In genomic region chr5:36535438-36536176, GRCm38 (mm10) we compare ENCODE assay signal across 32 mouse cellular contexts. TPM values are rescaled to one million over a fixed set of nuclear protein-coding genes. Genes with fewer than 3 reads are reported as not detected.
DNase-seq lines count a peak whose midpoint lies in the region; ATAC-seq and TF ChIP-seq lines count a peak whose summit lies in the region.
"Had no signal": no experiment of that assay in that cellular context is flagged by ENCODE, and none has a peak within 500 bp of the region (broad histone marks: within the 10 kb centered on the region; RNA-seq: fewer than 3 reads in every experiment).

No protein-coding gene starts in this region.

- TF ChIP-seq EP300 in MEL (IDR thresholded peaks at IDR 0.05; ENCODE audit: low read depth in 1 of 2, low read length in 2 of 2): peak in 1 of 2 experiments; percentile 20; a peak in 1 of 4 replicates

- no peak for TF ChIP-seq CTCF in gastrocnemius, adult 2 months (IDR thresholded peaks at IDR 0.05)
- no peak for TF ChIP-seq CTCF in MEL (IDR thresholded peaks at IDR 0.05 in 2 of 3, conservative IDR thresholded peaks at IDR 0.05 in 1 of 3; ENCODE audit: control insufficient read depth in 1 of 3, insufficient read depth in 1 of 3, low read depth in 2 of 3, low read length in 3 of 3, poor library complexity in 1 of 3, severe bottlenecking in 1 of 3)

- intact Hi-C loops in gastrocnemius, adult 2 months (cut with DNase I): loop anchor here (5.0 kb wide), 1 partner anchor 73 kb away; the partner anchor contains the start of gene Grpel1

- H3K36me3 ChIP-seq in MEL (ENCODE audit: control insufficient read depth in 1 of 2, insufficient read depth in 2 of 2, low read length in 2 of 2): peaks cover 0 to 41% of the 10 kb centered on the region in 2 experiments; a peak in 2 of 4 replicates
- H3K36me3 ChIP-seq: heart, embryonic 10.5 days; heart, embryonic 15.5 days; limb, embryonic 12.5 days; liver, embryonic 15.5 days; lung, embryonic 15.5 days; midbrain, embryonic 12.5 days; neural tube, embryonic 12.5 days had no signal

- H3K79me2 ChIP-seq in MEL (ENCODE audit: control insufficient read depth, insufficient read depth, low read length, poor library complexity): no peaks in the 10 kb centered on the region

- no peak for TF ChIP-seq RAD21 in MEL (IDR thresholded peaks at IDR 0.05; ENCODE audit: low read depth, low read length)

- no peak for ATAC-seq in megakaryocyte progenitor cell, adult 5-6 weeks (replicated peaks; ENCODE audit: poor library complexity)
- ATAC-seq: activated CD4-positive, CD25-positive, alpha-beta regulatory T cell, adult 4 months; CD4-positive, CD25-positive, alpha-beta regulatory T cell, adult 4 months; forebrain, embryonic 16.5 days; hindbrain, embryonic 16.5 days had no signal

- no peak for TF ChIP-seq POLR2A in MEL (IDR thresholded peaks at IDR 0.05; ENCODE audit: control insufficient read depth in 1 of 2, insufficient read depth in 1 of 2, low read depth in 1 of 2, low read length in 2 of 2, poor library complexity in 1 of 2)

- peaks cover 27 to 34% of the 10 kb centered on the region in 2 experiments for H3K4me1 ChIP-seq in MEL (ENCODE audit: control insufficient read depth in 1 of 2, insufficient read depth in 2 of 2, low read length in 2 of 2)
- H3K4me1 ChIP-seq: limb, embryonic 12.5 days; neural tube, embryonic 12.5 days had no signal

- no peak overlapping the region for H3K4me3 ChIP-seq in gastrocnemius, adult 2 months
- no peak overlapping the region for H3K4me3 ChIP-seq in MEL (ENCODE audit: control insufficient read depth in 1 of 2, insufficient read depth in 1 of 2, low read depth in 2 of 2, low read length in 2 of 2)
- H3K4me3 ChIP-seq: erythroblast, embryonic 14.5 days; heart, embryonic 10.5 days; heart, embryonic 15.5 days; limb, embryonic 12.5 days; liver, embryonic 15.5 days; lung, embryonic 15.5 days; midbrain, embryonic 12.5 days; myocyte; neural tube, embryonic 12.5 days had no signal

- H3K27ac ChIP-seq in gastrocnemius, adult 2 months: 0 out of 2 replicates have a peak overlapping the region, but pooled peaks have one; percentile 13
- peak overlapping the region; percentile 18 for H3K27ac ChIP-seq in MEL (ENCODE audit: control insufficient read depth, low read depth, low read length)
- H3K27ac ChIP-seq: heart, embryonic 10.5 days; heart, embryonic 15.5 days; limb, embryonic 12.5 days; liver, embryonic 15.5 days; lung, embryonic 15.5 days; midbrain, embryonic 12.5 days; neural tube, embryonic 12.5 days; stomach, postnatal 0 days had no signal

- H3K9me3 ChIP-seq in MEL (replicated peaks; ENCODE audit: insufficient read depth, low read length): no peaks in the 10 kb centered on the region
- H3K9me3 ChIP-seq: heart, embryonic 10.5 days; heart, embryonic 15.5 days; limb, embryonic 12.5 days; liver, embryonic 15.5 days; lung, embryonic 15.5 days; megakaryocyte, embryonic 14.5 days; midbrain, embryonic 12.5 days; neural tube, embryonic 12.5 days had no signal

- no peak overlapping the region; the same call in none of the 2 replicates for H3K9ac ChIP-seq in MEL (ENCODE audit: control insufficient read depth, low read depth, low read length, poor library complexity, severe bottlenecking)
- H3K9ac ChIP-seq: heart, embryonic 15.5 days; limb, embryonic 12.5 days; liver, embryonic 15.5 days; lung, embryonic 15.5 days; midbrain, embryonic 12.5 days; neural tube, embryonic 12.5 days had no signal

- DNase-seq in gastrocnemius, adult 2 months: no peak
- no peak for DNase-seq in gastrocnemius, postnatal 10 days
- peak; percentile 24 to 36 for DNase-seq in kidney, postnatal 4 days
- DNase-seq in kidney, adult 9 months: no peak
- peak; percentile 58 for DNase-seq in MEL (ENCODE audit: low read depth, low spot score)
- DNase-seq in adrenal gland, postnatal 25 days: no peak
- DNase-seq: adrenal gland, adult 8-10 months; cerebellum, adult 18-20 months; cerebellum, postnatal 10 days; gastrocnemius, postnatal 14 days; heart, adult 11 months; kidney, postnatal 10 days; right cerebral cortex, postnatal 4 days; thymus, adult 18-20 months; thymus, postnatal 25 days had no signal

- H3K27me3 ChIP-seq in MEL (ENCODE audit: control insufficient read depth in 1 of 2, insufficient read depth in 2 of 2, low read length in 2 of 2): no peaks in the 10 kb centered on the region
- H3K27me3 ChIP-seq: heart, embryonic 15.5 days; limb, embryonic 12.5 days; liver, embryonic 15.5 days; lung, embryonic 15.5 days; megakaryocyte, embryonic 14.5 days; midbrain, embryonic 12.5 days; neural tube, embryonic 12.5 days had no signal

TF ChIP-seq in MEL, 35 proteins besides CTCF, POLR2A, EP300 and RAD21:
- TF ChIP-seq UBTF (IDR thresholded peaks at IDR 0.05; ENCODE audit: borderline replicate concordance, insufficient read depth, low read depth, low read length) (no peak), MYB (IDR thresholded peaks at IDR 0.05; ENCODE audit: low read depth, low read length) (no peak), ZNF384 (IDR thresholded peaks at IDR 0.05; ENCODE audit: low read depth, low read length) (0 out of 2 replicates have a peak, but pooled peaks have one; percentile 43), SIN3A (IDR thresholded peaks at IDR 0.05; ENCODE audit: low read length) (peak; percentile 21; the same call in 1 of the 2 replicates), RCOR1 (IDR thresholded peaks at IDR 0.05; ENCODE audit: low read depth, low read length) (no peak), TCF12 (IDR thresholded peaks at IDR 0.05; ENCODE audit: low read depth, low read length) (no peak), CHD1 (IDR thresholded peaks at IDR 0.05; ENCODE audit: low read depth, low read length) (0 out of 2 replicates have a peak, but pooled peaks have one; percentile 31), USF2 (IDR thresholded peaks at IDR 0.05; ENCODE audit: borderline replicate concordance in 1 of 2, insufficient read depth in 1 of 2, low read depth in 1 of 2, low read length in 2 of 2) (no peak), MAX (IDR thresholded peaks at IDR 0.05; ENCODE audit: low read length) (no peak)

RNA-seq across cellular contexts. Expression of gene Ccdc96, which starts 51.2 kb away (rescaled TPM):
- under 1 TPM in 1 of 2 experiments, not detected in 1; 0.11 TPM for total RNA-seq in gastrocnemius, adult 2 months (2021)
- under 1 TPM; 0.12 to 0.16 TPM for total RNA-seq in gastrocnemius, postnatal 10 days (2021)
- 0.23 and 0.31 TPM in 2 replicates for total RNA-seq in MEL (2012; rRNA removed)
- under 1 TPM in 1 of 2 experiments, not detected in 1; 0.64 TPM for polyA plus RNA-seq in MEL (2012; ENCODE audit: insufficient read depth in 1 of 2, insufficient read length in 2 of 2, low read depth in 1 of 2, low replicate concordance in 2 of 2, missing spikeins in 1 of 2)
- total RNA-seq in megakaryocyte progenitor cell, adult 5-6 weeks (2015): 0.02 and 0.05 TPM in 2 replicates
- total RNA-seq in megakaryocyte progenitor cell, adult 5-6 weeks (2017): 0.25 TPM in 1 of 2 replicates, not detected in the other
- total RNA-seq in adrenal gland, postnatal 25 days (2021): 0.43 and 0.49 TPM in 2 replicates
- total RNA-seq: liver, adult 2 months had no signal
- polyA plus RNA-seq: activated CD4-positive, CD25-positive, alpha-beta regulatory T cell, adult 4 months; CD4-positive, CD25-positive, alpha-beta regulatory T cell, adult 4 months; liver, adult 2 months had no signal

RNA-seq across cellular contexts. Expression of gene Tada2b, which starts 51.5 kb away (rescaled TPM):
- total RNA-seq in gastrocnemius, adult 2 months (2021): 10 to 100 TPM; 14.3 to 15.8 TPM
- 10 to 100 TPM; 12.0 to 12.1 TPM for total RNA-seq in gastrocnemius, postnatal 10 days (2021)
- total RNA-seq in MEL (2012; rRNA removed): 8.9 and 9.6 TPM in 2 replicates
- 10 to 100 TPM in 1 of 2 experiments, not detected in 1; 24.9 TPM for polyA plus RNA-seq in MEL (2012; ENCODE audit: insufficient read depth in 1 of 2, insufficient read length in 2 of 2, low read depth in 1 of 2, low replicate concordance in 2 of 2, missing spikeins in 1 of 2)
- 10.8 and 12.2 TPM in 2 replicates for total RNA-seq in megakaryocyte progenitor cell, adult 5-6 weeks (2015)
- total RNA-seq in megakaryocyte progenitor cell, adult 5-6 weeks (2017): 20.6 and 21.5 TPM in 2 replicates
- total RNA-seq in adrenal gland, postnatal 25 days (2021): 34.1 and 40.9 TPM in 2 replicates

RNA-seq across cellular contexts. Expression of gene Tbc1d14, which starts 57.5 kb away (rescaled TPM):
- total RNA-seq in gastrocnemius, adult 2 months (2021): 10 to 100 TPM; 14.3 to 16.7 TPM
- 10 to 100 TPM; 15.0 to 19.5 TPM for total RNA-seq in gastrocnemius, postnatal 10 days (2021)
- 7.3 and 9.6 TPM in 2 replicates for total RNA-seq in MEL (2012; rRNA removed)
- 10 to 100 TPM in 1 of 2 experiments, not detected in 1; 35.6 TPM for polyA plus RNA-seq in MEL (2012; ENCODE audit: insufficient read depth in 1 of 2, insufficient read length in 2 of 2, low read depth in 1 of 2, low replicate concordance in 2 of 2, missing spikeins in 1 of 2)
- total RNA-seq in megakaryocyte progenitor cell, adult 5-6 weeks (2015): 13.7 and 19.5 TPM in 2 replicates
- total RNA-seq in megakaryocyte progenitor cell, adult 5-6 weeks (2017): 5.8 and 6.7 TPM in 2 replicates
- total RNA-seq in adrenal gland, postnatal 25 days (2021): 31.5 and 42.4 TPM in 2 replicates

Comparison
In these comparisons a context has a peak if more than half of its experiments do, and no peak if none do; other contexts are left out.
1. DNase-seq: peak in kidney, postnatal 4 days (2 of 2) and MEL (single experiment); none in gastrocnemius, adult 2 months (single experiment), gastrocnemius, postnatal 10 days (single experiment), kidney, adult 9 months (single experiment) and adrenal gland, postnatal 25 days (single experiment).